Mouse (Mus musculus): Measurements from ENCODE around the gene Epop. TPM values are rescaled to one million over a fixed set of nuclear protein-coding genes. Genes with fewer than 3 reads are reported as not detected.

Epop gene
- polyA plus RNA-seq, 1 experiment from 2014 or later, result 3.5 TPM

DNA sequence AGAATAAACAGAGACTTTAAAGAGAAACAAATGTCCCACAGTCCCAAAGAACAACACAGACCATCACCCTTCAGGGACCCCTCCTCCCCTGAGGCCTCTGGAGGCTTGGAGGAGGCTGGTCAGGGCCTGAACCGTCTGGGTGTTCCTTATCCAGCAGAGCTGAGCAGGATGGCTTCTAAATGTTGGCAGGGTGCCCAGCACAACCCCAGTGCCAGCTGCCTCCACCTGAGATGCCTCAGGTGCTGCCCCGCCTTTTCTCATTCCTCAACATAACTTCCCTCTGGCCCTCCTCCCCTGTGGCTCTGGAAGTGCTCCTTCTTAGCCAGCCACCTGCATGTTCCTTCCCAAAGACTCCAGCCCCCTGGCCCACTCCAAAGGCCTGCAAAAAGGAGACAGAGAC is 51.2 kb downstream of the Epop start:
- Histone ChIP-seq H3K27me3 (replicated peaks; ENCODE audit: insufficient read depth, low read length) (peaks cover 10% of the 10 kb centered on the region), H3K4me1 (ENCODE audit: insufficient read depth, low read depth, low read length) (peaks cover 5% of the 10 kb centered on the region; the same call in 1 of the 2 replicates), H3K9me3 (ENCODE audit: low read length) (no peaks in the 10 kb centered on the region), H3K4me2 (replicated peaks; ENCODE audit: low read depth, low read length) (no peak overlapping the region), H3K4me3 (ENCODE audit: low read depth, low read length) (no peak overlapping the region), H3K36me3 (ENCODE audit: insufficient read depth, low read length) (no peaks in the 10 kb centered on the region), H3K27ac (ENCODE audit: low read length) (no peak overlapping the region), H3K9ac (replicated peaks; ENCODE audit: low read depth) (no peak overlapping the region)
- ATAC-seq, result peak; percentile 65
- no peak for TF ChIP-seq EP300 (IDR thresholded peaks at IDR 0.05)
- no peak for TF ChIP-seq CTCF (IDR thresholded peaks at IDR 0.05)
- peak; percentile 89 for DNase-seq (ENCODE audit: low spot score)
- 27% methylated on average over 2 of the region's 2 CpGs for WGBS

Small RNAs within 50 kb of the gene (microRNA-seq; reads per million reads assigned to microRNA genes)
- gene Gm24158 (not detected), gene Mir6927 (not detected)

Other genes starting within 250 kb of the Epop start
- 7.0 and 8.4 TPM in 2 replicates for gene Arhgap23, start 214.2 kb downstream of the Epop start, polyA plus RNA-seq (2015; fragmentation: Nextera tagmentation; extraction: Ambion mirVana)
- gene 4933428G20Rik, start 129.4 kb downstream of the Epop start, polyA plus RNA-seq (2015; fragmentation: Nextera tagmentation; extraction: Ambion mirVana), result 0.32 and 0.42 TPM in 2 replicates
- gene Srcin1, start 53.5 kb downstream of the Epop start, polyA plus RNA-seq (2015; fragmentation: Nextera tagmentation; extraction: Ambion mirVana), result 0.36 and 0.45 TPM in 2 replicates
- 3.0 and 3.5 TPM in 2 replicates for gene Mllt6, start 33.7 kb upstream of the Epop start, polyA plus RNA-seq (2015; fragmentation: Nextera tagmentation; extraction: Ambion mirVana)
- 59.1 and 63.8 TPM in 2 replicates for gene Cisd3, start 56.1 kb upstream of the Epop start, polyA plus RNA-seq (2015; fragmentation: Nextera tagmentation; extraction: Ambion mirVana)
- gene Pcgf2, start 70.8 kb upstream of the Epop start, polyA plus RNA-seq (2015; fragmentation: Nextera tagmentation; extraction: Ambion mirVana), result 10.5 TPM in 2 replicates
- 350 and 419 TPM in 2 replicates for gene Psmb3, start 73.7 kb upstream of the Epop start, polyA plus RNA-seq (2015; fragmentation: Nextera tagmentation; extraction: Ambion mirVana)
- 0.86 and 1.3 TPM in 2 replicates for gene Pip4k2b, start 115.0 kb upstream of the Epop start, polyA plus RNA-seq (2015; fragmentation: Nextera tagmentation; extraction: Ambion mirVana)
- 12.7 and 13.2 TPM in 2 replicates for gene Cwc25, start 136.9 kb upstream of the Epop start, polyA plus RNA-seq (2015; fragmentation: Nextera tagmentation; extraction: Ambion mirVana)
- gene 1700001P01Rik, start 146.2 kb upstream of the Epop start, polyA plus RNA-seq (2015; fragmentation: Nextera tagmentation; extraction: Ambion mirVana), result not detected in 2 replicates
- gene Rpl23, start 152.7 kb upstream of the Epop start, polyA plus RNA-seq (2015; fragmentation: Nextera tagmentation; extraction: Ambion mirVana), result 464 and 478 TPM in 2 replicates
- gene Lasp1, start 169.3 kb upstream of the Epop start, polyA plus RNA-seq (2015; fragmentation: Nextera tagmentation; extraction: Ambion mirVana), result 96.4 and 107 TPM in 2 replicates
- gene B230217C12Rik, start 211.1 kb upstream of the Epop start, polyA plus RNA-seq (2015; fragmentation: Nextera tagmentation; extraction: Ambion mirVana), result 1.3 and 1.5 TPM in 2 replicates